20 mouse cellular contexts compared by ENCODE assay signal in genomic region chr7:140822731-140823130, GRCm38 (mm10). TPM values are rescaled to one million over a fixed set of nuclear protein-coding genes. Genes with fewer than 3 reads are reported as not detected.
"Had no signal": no experiment of that assay in that cellular context is flagged by ENCODE, and none has a peak within 500 bp of the region (broad histone marks: within the 10 kb centered on the region; RNA-seq: fewer than 3 reads in every experiment).

No protein-coding gene starts in this region.

- H3K9ac ChIP-seq: stomach, embryonic 15.5 days had no signal

- H3K27ac ChIP-seq: stomach, embryonic 15.5 days; stomach, postnatal 0 days had no signal

- DNase-seq: spleen, adult 18-20 months; thymus, adult 18-20 months; thymus, adult 2 months; thymus, postnatal 14 days; thymus, postnatal 25 days; thymus, postnatal 36 days; thymus, postnatal 4 days had no signal

- H3K27me3 ChIP-seq: neural tube, embryonic 15.5 days; stomach, embryonic 15.5 days had no signal

- H3K4me1 ChIP-seq: stomach, embryonic 15.5 days had no signal

- H3K9me3 ChIP-seq: neural tube, embryonic 13.5 days; neural tube, embryonic 15.5 days; stomach, embryonic 15.5 days had no signal

- H3K36me3 ChIP-seq: stomach, embryonic 15.5 days had no signal

RNA-seq across cellular contexts. Expression of gene Zfp941, which starts 0.8 kb away (rescaled TPM):
- total RNA-seq: neutrophil, adult 5-6 weeks had no signal
- polyA plus RNA-seq: small intestine, adult 2 months; spleen, adult 2 months had no signal

RNA-seq across cellular contexts. Expression of gene Urah, which starts 12.1 kb away (rescaled TPM):
- total RNA-seq: neutrophil, adult 5-6 weeks had no signal
- polyA plus RNA-seq: neural tube, embryonic 13.5 days; testis, adult 2 months had no signal

RNA-seq across cellular contexts. Expression of gene Scgb1c1, which starts 22.6 kb away (rescaled TPM):
- total RNA-seq: neutrophil, adult 5-6 weeks had no signal
- polyA plus RNA-seq: neural tube, embryonic 13.5 days; neural tube, embryonic 14.5 days; neural tube, embryonic 15.5 days; small intestine, adult 2 months; stomach, embryonic 14.5 days; stomach, embryonic 15.5 days; stomach, embryonic 16.5 days; stomach, postnatal 0 days; testis, adult 2 months; urinary bladder, adult 2 months had no signal

RNA-seq across cellular contexts. Expression of gene Odf3, which starts 24.9 kb away (rescaled TPM):
- total RNA-seq: neutrophil, adult 5-6 weeks had no signal
- polyA plus RNA-seq: neural tube, embryonic 13.5 days; neural tube, embryonic 15.5 days; small intestine, adult 2 months; spleen, adult 2 months; stomach, embryonic 14.5 days; stomach, embryonic 15.5 days; stomach, postnatal 0 days; thymus, adult 2 months; thymus, postnatal 0 days; urinary bladder, adult 2 months had no signal

RNA-seq across cellular contexts. Expression of gene Gm45785, which starts 33.4 kb away (rescaled TPM):
- total RNA-seq: neutrophil, adult 5-6 weeks had no signal
- polyA plus RNA-seq: neural tube, embryonic 13.5 days; neural tube, embryonic 15.5 days; small intestine, adult 2 months; spleen, adult 2 months; stomach, embryonic 14.5 days; stomach, embryonic 15.5 days; stomach, embryonic 16.5 days; stomach, postnatal 0 days; testis, adult 2 months; thymus, adult 2 months; thymus, postnatal 0 days; urinary bladder, adult 2 months had no signal
